Mouse (Mus musculus): ENCODE results near the gene Azin2. TPM values are rescaled to one million over a fixed set of nuclear protein-coding genes. Genes with fewer than 3 reads are reported as not detected.
A peak's percentile ranks its signal among the peaks of the same experiment; 100 is the strongest.

Azin2 gene
- polyA plus RNA-seq, 1 experiment from 2014 or later = 10.8 TPM

DNA sequence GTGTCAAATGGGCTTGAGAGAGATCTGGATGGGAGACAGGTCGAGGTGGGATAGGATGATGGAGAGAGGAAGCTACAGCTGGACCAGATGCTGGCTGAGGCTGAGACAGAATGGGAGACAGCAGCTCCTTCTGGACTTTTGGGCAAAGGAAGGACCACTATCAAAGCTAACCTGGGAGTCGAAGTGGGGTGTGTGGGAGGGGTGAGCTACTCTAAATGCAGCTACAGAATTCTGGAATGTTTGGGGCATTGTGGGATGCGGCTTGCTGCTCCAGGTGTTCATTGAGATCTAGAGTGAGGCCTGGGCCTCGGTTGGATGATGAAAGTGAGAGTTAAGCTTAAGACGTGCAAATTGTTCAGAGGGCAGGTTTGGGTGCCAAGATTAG lies 77.5 kb downstream of the Azin2 start:
- H3K4me1 ChIP-seq (replicated peaks; ENCODE audit: control insufficient read depth, insufficient read depth, low read length) = 0 out of 2 replicates have a peak, but pooled peaks cover 3% of the 10 kb centered on the region
- WGBS = 53% methylated on average over 5 of the region's 5 CpGs
- H3K4me3 ChIP-seq (ENCODE audit: low read depth, low read length) = peak overlapping the region; percentile 82
- no peaks in the 10 kb centered on the region for H3K9me3 ChIP-seq (ENCODE audit: control insufficient read depth, low read length)
- H3K27me3 ChIP-seq (ENCODE audit: control insufficient read depth, insufficient read depth, low read length) = 0 out of 2 replicates have a peak, but pooled peaks cover 2% of the 10 kb centered on the region
- no peaks in the 10 kb centered on the region for H3K36me3 ChIP-seq (ENCODE audit: control insufficient read depth, insufficient read depth, low read length)
- H3K9ac ChIP-seq (ENCODE audit: low read depth, low read length) = no peak overlapping the region; the same call in 1 of the 2 replicates
- ATAC-seq (ENCODE audit: low FRiP score) (no peak; the same call in 1 of the 2 replicates), DNase-seq (ENCODE audit: low spot score) (no peak)
- H3K4me2 ChIP-seq (replicated peaks; ENCODE audit: low read depth, low read length) = peak overlapping the region; percentile 100
- H3K27ac ChIP-seq (ENCODE audit: low read depth, low read length) = no peak overlapping the region

DNA sequence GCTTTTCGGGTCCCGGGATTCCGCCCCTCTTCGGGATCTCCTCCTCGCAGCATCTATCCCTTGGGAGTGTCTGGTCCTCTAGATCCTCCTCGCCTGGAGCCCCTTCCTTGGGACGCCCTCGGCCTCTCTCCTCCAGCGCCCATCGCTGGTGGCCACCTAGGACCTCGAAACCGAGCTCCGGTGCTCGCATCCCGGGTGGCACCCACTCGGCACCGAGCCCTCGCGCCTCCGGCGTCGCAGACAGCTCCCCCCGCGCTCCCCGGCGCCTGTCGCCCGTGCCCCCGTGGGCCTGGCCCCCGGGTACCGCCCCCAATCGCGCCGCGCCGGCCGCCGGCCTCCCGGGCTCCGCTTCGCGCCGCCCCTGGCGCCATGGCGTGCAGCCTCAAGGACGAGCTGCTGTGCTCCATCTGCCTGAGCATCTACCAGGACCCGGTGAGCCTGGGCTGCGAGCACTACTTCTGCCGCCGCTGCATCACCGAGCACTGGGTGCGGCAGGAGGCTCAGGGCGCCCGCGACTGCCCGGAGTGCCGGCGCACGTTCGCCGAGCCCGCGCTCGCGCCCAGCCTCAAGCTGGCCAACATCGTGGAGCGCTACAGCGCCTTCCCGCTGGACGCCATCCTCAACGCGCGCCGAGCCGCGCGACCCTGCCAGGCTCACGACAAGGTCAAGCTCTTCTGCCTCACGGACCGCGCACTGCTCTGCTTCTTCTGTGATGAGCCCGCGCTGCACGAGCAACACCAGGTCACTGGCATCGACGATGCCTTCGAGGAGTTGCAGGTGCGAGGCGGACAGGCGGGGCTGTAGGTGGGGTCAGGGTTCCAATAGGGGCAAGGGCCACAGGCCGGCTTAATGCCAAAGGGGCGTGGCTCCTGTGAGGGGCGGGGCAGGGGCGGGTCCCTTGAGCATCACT lies 78.2 kb downstream of the Azin2 start:
- Histone ChIP-seq H3K4me2 (replicated peaks; ENCODE audit: low read depth, low read length) (peak overlapping the region; percentile 100), H3K4me3 (ENCODE audit: low read depth, low read length) (peak overlapping the region; percentile 82), H3K36me3 (ENCODE audit: control insufficient read depth, insufficient read depth, low read length) (no peaks in the 10 kb centered on the region), H3K27me3 (ENCODE audit: control insufficient read depth, insufficient read depth, low read length) (0 out of 2 replicates have a peak, but pooled peaks cover 2% of the 10 kb centered on the region), H3K9ac (ENCODE audit: low read depth, low read length) (peak overlapping the region; percentile 81), H3K4me1 (replicated peaks; ENCODE audit: control insufficient read depth, insufficient read depth, low read length) (peaks cover 3% of the 10 kb centered on the region; the same call in 1 of the 2 replicates), H3K9me3 (ENCODE audit: control insufficient read depth, low read length) (no peaks in the 10 kb centered on the region), H3K27ac (ENCODE audit: low read depth, low read length) (peak overlapping the region; percentile 82)
- ATAC-seq (ENCODE audit: low FRiP score) = peak; percentile 51
- WGBS = under 1% methylated on average over 93 of the region's 94 CpGs
- peak; percentile 67 for DNase-seq (ENCODE audit: low spot score)

GRCm38 (mm10) chr4:128883379-128883781 lies 78.9 kb downstream of the Azin2 start, which contains the start of gene Trim62:
TSS of gene Trim62 (plus strand) at chr4:128883580.
- ATAC-seq (ENCODE audit: low FRiP score) = peak; percentile 65
- peak; percentile 90 for DNase-seq (ENCODE audit: low spot score)
- WGBS = under 1% methylated on average over 32 of the region's 37 CpGs
- H3K9ac ChIP-seq (ENCODE audit: low read depth, low read length) = peak within 1 kb of the TSS; percentile 81
- H3K9me3 ChIP-seq (ENCODE audit: control insufficient read depth, low read length) = no peaks in the 10 kb centered on the region
- H3K27ac ChIP-seq (ENCODE audit: low read depth, low read length) = peak within 1 kb of the TSS; percentile 82
- no peaks in the 10 kb centered on the region for H3K36me3 ChIP-seq (ENCODE audit: control insufficient read depth, insufficient read depth, low read length)
- 0 out of 2 replicates have a peak, but pooled peaks cover 2% of the 10 kb centered on the region for H3K27me3 ChIP-seq (ENCODE audit: control insufficient read depth, insufficient read depth, low read length)
- peak within 1 kb of the TSS; percentile 82 for H3K4me3 ChIP-seq (ENCODE audit: low read depth, low read length)
- H3K4me1 ChIP-seq (replicated peaks; ENCODE audit: control insufficient read depth, insufficient read depth, low read length) = peaks cover 3% of the 10 kb centered on the region; the same call in 1 of the 2 replicates
- peak within 1 kb of the TSS; percentile 100 for H3K4me2 ChIP-seq (replicated peaks; ENCODE audit: low read depth, low read length)

Other genes with a start within 250 kb of the Azin2 start
- gene A3galt2, start 207.1 kb downstream of the Azin2 start, polyA plus RNA-seq (2014; fragmentation: Nextera tagmentation; extraction: Ambion mirVana) = 0.42 and 0.51 TPM in 2 replicates
- gene Zfp362, start 156.4 kb downstream of the Azin2 start, polyA plus RNA-seq (2014; fragmentation: Nextera tagmentation; extraction: Ambion mirVana) = 29.5 and 30.4 TPM in 2 replicates
- 13.0 and 13.1 TPM in 2 replicates for gene Trim62, start 78.9 kb downstream of the Azin2 start, polyA plus RNA-seq (2014; fragmentation: Nextera tagmentation; extraction: Ambion mirVana)
- 119 and 128 TPM in 2 replicates for gene Ak2, start 29.5 kb upstream of the Azin2 start, polyA plus RNA-seq (2014; fragmentation: Nextera tagmentation; extraction: Ambion mirVana)
- 10.7 and 11.1 TPM in 2 replicates for gene Rnf19b, start 95.8 kb upstream of the Azin2 start, polyA plus RNA-seq (2014; fragmentation: Nextera tagmentation; extraction: Ambion mirVana)
- 0.96 and 1.4 TPM in 2 replicates for gene Tmem54, start 143.1 kb upstream of the Azin2 start, polyA plus RNA-seq (2014; fragmentation: Nextera tagmentation; extraction: Ambion mirVana)
- gene Hpca, start 159.6 kb upstream of the Azin2 start, polyA plus RNA-seq (2014; fragmentation: Nextera tagmentation; extraction: Ambion mirVana) = 2.3 and 2.6 TPM in 2 replicates
- 2.5 and 3.2 TPM in 2 replicates for gene Fndc5, start 174.6 kb upstream of the Azin2 start, polyA plus RNA-seq (2014; fragmentation: Nextera tagmentation; extraction: Ambion mirVana)
- 19.9 and 20.7 TPM in 2 replicates for gene S100pbp, start 227.3 kb upstream of the Azin2 start, polyA plus RNA-seq (2014; fragmentation: Nextera tagmentation; extraction: Ambion mirVana)
- 102 and 109 TPM in 2 replicates for gene Yars, start 227.3 kb upstream of the Azin2 start, polyA plus RNA-seq (2014; fragmentation: Nextera tagmentation; extraction: Ambion mirVana)

Measured in hindbrain, embryonic 11.5 days (tissue).